Mouse (Mus musculus) heart, adult 2 months (tissue): ENCODE data around the gene Rfpl4. TPM values are rescaled to one million over a fixed set of nuclear protein-coding genes. Genes with fewer than 3 reads are reported as not detected.

Experiments used
- DNase-seq, 2 experiments: peaks; one replicate each; pipeline ENCODE4 v3.0.0; 2021
- H3K27ac ChIP-seq: fragments of 200-600 bp; 2 replicates; pipeline ENCODE4 v1.8.1; 2022
- H3K27me3 ChIP-seq: fragments of 200-500 bp; 2 replicates; pipeline ENCODE4 v1.6.1; 2012; ENCODE audit warnings: mild to moderate bottlenecking, low read length, inconsistent platforms, mixed read lengths; ENCODE audit not compliant: control insufficient read depth, insufficient read depth
- H3K36me3 ChIP-seq: fragments of 200-500 bp; 2 replicates; pipeline ENCODE4 v1.6.1; 2012; ENCODE audit warnings: low read length, inconsistent platforms; ENCODE audit not compliant: control insufficient read depth, insufficient read depth
- H3K4me1 ChIP-seq: fragments of 200-500 bp; 2 replicates; pipeline ENCODE4 v1.6.1; 2011; ENCODE audit warnings: low read length; ENCODE audit not compliant: control insufficient read depth, insufficient read depth
- H3K4me3 ChIP-seq: fragments of 200-600 bp; 2 replicates; pipeline ENCODE4 v1.8.1; 2022
- H3K79me2 ChIP-seq: fragments of 200-500 bp; replicated peaks from 2 replicates; pipeline ENCODE4 v1.6.1; 2012; ENCODE audit warnings: mild to moderate bottlenecking, inconsistent platforms, low read length, moderate library complexity, mixed read lengths; ENCODE audit not compliant: control insufficient read depth, insufficient read depth
- H3K9ac ChIP-seq: fragments of 200-500 bp; 2 replicates; pipeline ENCODE4 v1.6.1; 2012; ENCODE audit warnings: low read depth, mild to moderate bottlenecking, control low read depth, inconsistent platforms, low read length, mixed read lengths
- CTCF ChIP-seq: fragments of 200-600 bp; IDR thresholded peaks from 2 replicates; pipeline ENCODE4 v1.8.1; 2022; ENCODE audit warnings: antibody characterized with exemption, mild to moderate bottlenecking, moderate library complexity
- EP300 ChIP-seq: fragments of 200-500 bp; IDR thresholded peaks from 2 replicates; pipeline ENCODE4 v1.6.1; 2011; ENCODE audit warnings: low read depth, low read length, control low read depth; ENCODE audit not compliant: insufficient read depth
- POLR2A ChIP-seq: fragments of 200-500 bp; IDR thresholded peaks from 2 replicates; pipeline ENCODE4 v1.6.1; 2011; ENCODE audit warnings: mild to moderate bottlenecking, low read depth, low read length, control low read depth; ENCODE audit not compliant: insufficient read depth
- WGBS: fragments of 180-500 bp; shearing (Covaris S2); methylation state at CpG from one replicate; pipeline ENCODE4 v1.1.7; 2018; 5-methylcytosine and 5-hydroxymethylcytosine counted together
- intact Hi-C: fragments of 180-260 bp; cut with DNase I; formaldehyde crosslinking; loops from one replicate; pipeline ENCODE4 v1.15.1; 2025
- polyA plus RNA-seq: library from polyadenylated mRNA; depleted of rRNA; stranded (reverse); fragments of >200 nt; gene quantifications from 2 replicates; pipeline ENCODE4 v1.2.3, GENCODE M21; 2012
- total RNA-seq, 2 experiments: library from RNA; stranded (reverse); gene quantifications; 2 replicates each; pipeline ENCODE4 v1.2.3; 2021

Gene Rfpl4
- total and polyA plus RNA-seq, 3 experiments, result not detected

- no peak overlapping the region; the same call in 1 of the 2 replicates for H3K27ac ChIP-seq
- H3K9ac ChIP-seq, result no peak overlapping the region
- intact Hi-C loops, result no loop called here
- WGBS, result 61% methylated on average over 6 of the region's 6 CpGs
- no peaks in the 10 kb centered on the region for H3K27me3 ChIP-seq
- TF ChIP-seq EP300 (no peak), CTCF (no peak), POLR2A (no peak)
- H3K79me2 ChIP-seq, result 0 out of 2 replicates have a peak, but pooled peaks cover 2% of the 10 kb centered on the region
- DNase-seq, result no peak
- H3K4me3 ChIP-seq, result no peak overlapping the region
- H3K36me3 ChIP-seq, result no peaks in the 10 kb centered on the region; the same call in 1 of the 2 replicates
- no peaks in the 10 kb centered on the region; the same call in 1 of the 2 replicates for H3K4me1 ChIP-seq
These were observed 24.4 kb downstream of the Rfpl4 start for GRCm38 (mm10) chr7:5092381-5092780.

- TF ChIP-seq POLR2A (no peak), EP300 (no peak), CTCF (no peak)
- no peak for DNase-seq
- WGBS, result 83% methylated on average over 15 of the region's 15 CpGs
- H3K4me1 ChIP-seq, result peaks cover 3% of the 10 kb centered on the region; the same call in 1 of the 2 replicates
- no peaks in the 10 kb centered on the region for H3K27me3 ChIP-seq
- H3K36me3 ChIP-seq, result peaks cover 3% of the 10 kb centered on the region; the same call in 1 of the 2 replicates
- intact Hi-C loops, result no loop called here
- peaks cover 7% of the 10 kb centered on the region for H3K79me2 ChIP-seq
- H3K4me3 ChIP-seq, result no peak overlapping the region
- no peak overlapping the region for H3K9ac ChIP-seq
- H3K27ac ChIP-seq, result no peak overlapping the region
These were observed 25.6 kb downstream of the Rfpl4 start for GRCm38 (mm10) chr7:5091008-5091728.

- TF ChIP-seq CTCF, result no peak
- no peak for TF ChIP-seq POLR2A
- TF ChIP-seq EP300, result no peak
- H3K4me3 ChIP-seq, result no peak overlapping the region
- no peaks in the 10 kb centered on the region for H3K27me3 ChIP-seq
- H3K79me2 ChIP-seq, result peaks cover 14% of the 10 kb centered on the region
- WGBS, result 88% methylated on average over 15 of the region's 15 CpGs
- H3K36me3 ChIP-seq, result peaks cover 8% of the 10 kb centered on the region
- intact Hi-C loops, result no loop called here
- no peak for DNase-seq
- H3K9ac ChIP-seq, result no peak overlapping the region
- no peak overlapping the region for H3K27ac ChIP-seq
- H3K4me1 ChIP-seq, result peaks cover 5% of the 10 kb centered on the region
These were observed 26.9 kb downstream of the Rfpl4 start for GRCm38 (mm10) chr7:5089853-5090252.

- intact Hi-C loops, result no loop called here
- H3K36me3 ChIP-seq, result peaks cover 16% of the 10 kb centered on the region
These were observed 28.9 kb downstream of the Rfpl4 start for GRCm38 (mm10) chr7:5087886-5088285.

GRCm38 (mm10) chr7:5086921-5087440 is 29.8 kb downstream of the Rfpl4 start:
- H3K4me3 ChIP-seq, result no peak overlapping the region
- H3K79me2 ChIP-seq, result peaks cover 17% of the 10 kb centered on the region
- no peak for DNase-seq
- 73% methylated on average over 5 of the region's 5 CpGs for WGBS
- intact Hi-C loops, result no loop called here
- no peak for TF ChIP-seq POLR2A
- no peak for TF ChIP-seq CTCF
- TF ChIP-seq EP300, result no peak
- no peaks in the 10 kb centered on the region for H3K27me3 ChIP-seq
- H3K4me1 ChIP-seq, result peaks cover 9% of the 10 kb centered on the region
- no peak overlapping the region for H3K27ac ChIP-seq
- peaks cover 22% of the 10 kb centered on the region for H3K36me3 ChIP-seq
- no peak overlapping the region for H3K9ac ChIP-seq

More at GRCm38 (mm10) chr7:5087886-5088285, 28.9 kb downstream of the Rfpl4 start:
- Histone ChIP-seq H3K4me1 (peaks cover 9% of the 10 kb centered on the region), H3K79me2 (peaks cover 17% of the 10 kb centered on the region), H3K27me3 (no peaks in the 10 kb centered on the region), H3K4me3 (no peak overlapping the region), H3K9ac (no peak overlapping the region), H3K27ac (no peak overlapping the region)
- 63% methylated on average over 4 of the region's 4 CpGs for WGBS
- DNase-seq, result no peak
- TF ChIP-seq POLR2A, result no peak
- no peak for TF ChIP-seq CTCF
- TF ChIP-seq EP300, result no peak

GRCm38 (mm10) chr7:5085512-5085911 is 31.2 kb downstream of the Rfpl4 start:
- H3K4me3 ChIP-seq, result no peak overlapping the region
- no peaks in the 10 kb centered on the region for H3K27me3 ChIP-seq
- peaks cover 15% of the 10 kb centered on the region for H3K79me2 ChIP-seq
- peaks cover 23% of the 10 kb centered on the region for H3K36me3 ChIP-seq
- intact Hi-C loops, result no loop called here
- DNase-seq, result no peak
- no peak overlapping the region for H3K9ac ChIP-seq
- no peak for TF ChIP-seq CTCF
- no peak for TF ChIP-seq EP300
- no peak for TF ChIP-seq POLR2A
- WGBS, result 57% methylated on average over 1 of the region's 1 CpGs
- H3K4me1 ChIP-seq, result peaks cover 11% of the 10 kb centered on the region
- H3K27ac ChIP-seq, result no peak overlapping the region
